Mouse (Mus musculus) limb, embryonic 15.5 days (tissue): ENCODE results near the gene Trhr2. TPM values are rescaled to one million over a fixed set of nuclear protein-coding genes. Genes with fewer than 3 reads are reported as not detected.

Source experiments
- ATAC-seq: fragments of 200-750 bp; cut with Nextera tagmentation; 2 replicates; pipeline ENCODE4 v1.8.0; 2017; ENCODE audit warnings: low read depth, moderate TSS enrichment; ENCODE audit not compliant: insufficient number of reproducible peaks, low FRiP score, low TSS enrichment
- H3K27ac ChIP-seq: fragments of 300-500 bp; sonication (generic); 2 replicates; pipeline ENCODE4 v1.5.1; 2015; ENCODE audit warnings: moderate library complexity, mild to moderate bottlenecking, inconsistent platforms
- H3K27me3 ChIP-seq: fragments of 300-500 bp; sonication (generic); 2 replicates; pipeline ENCODE4 v1.6.1; 2015; ENCODE audit warnings: inconsistent platforms
- H3K36me3 ChIP-seq: fragments of 300-500 bp; sonication (generic); 2 replicates; pipeline ENCODE4 v1.6.1; 2015; ENCODE audit warnings: inconsistent platforms
- H3K4me1 ChIP-seq: fragments of 300-500 bp; sonication (generic); 2 replicates; pipeline ENCODE4 v1.6.1; 2015; ENCODE audit warnings: inconsistent platforms
- H3K4me2 ChIP-seq: fragments of 300-500 bp; sonication (generic); 2 replicates; pipeline ENCODE4 v1.6.1; 2015; ENCODE audit warnings: mild to moderate bottlenecking, inconsistent platforms
- H3K4me3 ChIP-seq: fragments of 300-500 bp; sonication (generic); 2 replicates; pipeline ENCODE4 v1.5.1; 2015; ENCODE audit warnings: mild to moderate bottlenecking, inconsistent platforms
- H3K9ac ChIP-seq: fragments of 300-500 bp; sonication (generic); 2 replicates; pipeline ENCODE4 v1.6.1; 2015; ENCODE audit warnings: inconsistent platforms
- H3K9me3 ChIP-seq: fragments of 300-500 bp; sonication (generic); 2 replicates; pipeline ENCODE4 v1.6.1; 2016; ENCODE audit warnings: inconsistent platforms
- WGBS: fragments of 180-500 bp; shearing (Covaris S2); methylation state at CpG from one replicate; pipeline ENCODE4 v1.1.7; 2015; 5-methylcytosine and 5-hydroxymethylcytosine counted together
- polyA plus RNA-seq: library from polyadenylated mRNA; unstranded; fragments of >200 nt; fragmentation: Nextera tagmentation; extraction: Ambion mirVana; gene quantifications from 2 replicates; pipeline ENCODE4 v1.2.1, GENCODE M21; 2015

The Trhr2 gene
- polyA plus RNA-seq, 1 experiment from 2014 or later = 0.14 TPM

DNA sequence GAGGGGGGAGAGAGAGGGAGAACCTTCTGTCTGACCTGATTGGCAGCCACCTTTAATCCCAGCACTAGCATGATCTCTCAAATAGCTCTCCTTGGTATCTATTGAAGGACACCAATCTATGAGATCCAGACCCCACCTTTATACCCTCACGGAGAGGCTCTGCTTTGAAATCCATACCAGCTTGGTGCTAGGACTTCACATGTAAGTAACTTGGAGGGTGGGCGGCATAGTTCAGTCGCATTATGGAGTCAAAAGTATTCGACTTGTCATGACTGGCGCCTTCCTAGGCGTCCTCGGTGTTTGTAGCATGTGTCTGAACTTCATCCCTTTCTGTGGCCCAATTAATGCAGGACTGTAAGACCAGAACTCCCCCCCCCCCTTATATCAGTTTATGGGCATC lies 14.8 kb upstream of the Trhr2 start:
- WGBS = 89% methylated on average over 7 of the region's 7 CpGs
- no peak overlapping the region for H3K4me3 ChIP-seq
- no peak overlapping the region for H3K9ac ChIP-seq
- no peaks in the 10 kb centered on the region for H3K27me3 ChIP-seq
- no peak for ATAC-seq
- H3K36me3 ChIP-seq = peaks cover 12% of the 10 kb centered on the region
- H3K27ac ChIP-seq = no peak overlapping the region
- no peak overlapping the region for H3K4me2 ChIP-seq
- H3K4me1 ChIP-seq = peaks cover 19% of the 10 kb centered on the region
- no peaks in the 10 kb centered on the region for H3K9me3 ChIP-seq

GRCm38 (mm10) chr8:122371706-122372105 lies 11.2 kb upstream of the Trhr2 start:
- Histone ChIP-seq H3K9me3 (no peaks in the 10 kb centered on the region), H3K4me3 (no peak overlapping the region), H3K27me3 (no peaks in the 10 kb centered on the region), H3K4me2 (no peak overlapping the region), H3K36me3 (no peaks in the 10 kb centered on the region), H3K9ac (no peak overlapping the region), H3K27ac (no peak overlapping the region), H3K4me1 (peaks cover 12% of the 10 kb centered on the region; the same call in 1 of the 2 replicates)
- 62% methylated on average over 6 of the region's 6 CpGs for WGBS
- ATAC-seq = no peak

GRCm38 (mm10) chr8:122369665-122370064 lies 9.1 kb upstream of the Trhr2 start:
- peaks cover 9% of the 10 kb centered on the region; the same call in 1 of the 2 replicates for H3K4me1 ChIP-seq
- H3K36me3 ChIP-seq = no peaks in the 10 kb centered on the region
- ATAC-seq = no peak
- H3K4me2 ChIP-seq = no peak overlapping the region
- WGBS = 10% methylated on average over 9 of the region's 9 CpGs
- H3K27me3 ChIP-seq = no peaks in the 10 kb centered on the region
- no peak overlapping the region for H3K9ac ChIP-seq
- H3K27ac ChIP-seq = no peak overlapping the region
- no peak overlapping the region for H3K4me3 ChIP-seq
- no peaks in the 10 kb centered on the region for H3K9me3 ChIP-seq

- H3K27ac ChIP-seq = no peak overlapping the region
- no peak overlapping the region for H3K9ac ChIP-seq
- H3K27me3 ChIP-seq = 0 out of 2 replicates have a peak, but pooled peaks cover 7% of the 10 kb centered on the region
- no peak overlapping the region for H3K4me2 ChIP-seq
- ATAC-seq = no peak
- peaks cover 9% of the 10 kb centered on the region; the same call in 1 of the 2 replicates for H3K4me1 ChIP-seq
- no peaks in the 10 kb centered on the region for H3K36me3 ChIP-seq
- H3K9me3 ChIP-seq = no peaks in the 10 kb centered on the region
- WGBS = 69% methylated on average over 10 of the region's 10 CpGs
- no peak overlapping the region for H3K4me3 ChIP-seq
Measured at GRCm38 (mm10) chr8:122368494-122368893, 7.9 kb upstream of the Trhr2 start.

- Histone ChIP-seq H3K4me2 (no peak overlapping the region), H3K36me3 (no peaks in the 10 kb centered on the region), H3K4me3 (no peak overlapping the region), H3K9ac (no peak overlapping the region), H3K4me1 (peaks cover 16% of the 10 kb centered on the region), H3K27me3 (peaks cover 16% of the 10 kb centered on the region; the same call in 1 of the 2 replicates), H3K27ac (no peak overlapping the region), H3K9me3 (no peaks in the 10 kb centered on the region)
- no peak for ATAC-seq
- 32% methylated on average over 7 of the region's 8 CpGs for WGBS
Measured at GRCm38 (mm10) chr8:122362967-122363366, 2.4 kb upstream of the Trhr2 start.

DNA sequence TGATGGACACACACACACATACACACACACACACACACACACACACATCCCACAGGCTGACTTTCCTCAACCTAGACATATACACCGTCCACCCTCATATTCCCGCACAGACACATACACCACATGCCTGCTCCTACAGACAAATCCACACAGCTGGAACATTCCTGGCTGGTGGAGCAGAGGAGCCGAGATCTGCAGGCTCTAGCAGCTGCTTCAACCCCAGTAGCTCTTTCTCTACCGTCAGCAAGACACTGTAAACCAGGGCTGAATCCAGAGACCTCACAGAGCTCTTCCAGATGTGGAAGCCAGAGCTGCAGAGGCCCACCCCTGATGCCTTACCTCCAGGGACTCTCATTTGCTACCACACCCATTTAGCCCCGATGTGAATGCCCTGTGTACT lies 1.7 kb upstream of the Trhr2 start:
- H3K27ac ChIP-seq = no peak overlapping the region
- no peak overlapping the region for H3K4me3 ChIP-seq
- H3K4me1 ChIP-seq = peaks cover 16% of the 10 kb centered on the region
- peaks cover 21% of the 10 kb centered on the region; the same call in 1 of the 2 replicates for H3K27me3 ChIP-seq
- H3K9me3 ChIP-seq = no peaks in the 10 kb centered on the region
- H3K36me3 ChIP-seq = no peaks in the 10 kb centered on the region
- no peak overlapping the region for H3K9ac ChIP-seq
- 27% methylated on average over 5 of the region's 5 CpGs for WGBS
- H3K4me2 ChIP-seq = no peak overlapping the region
- ATAC-seq = peak; percentile 53; the same call in 1 of the 2 replicates

DNA sequence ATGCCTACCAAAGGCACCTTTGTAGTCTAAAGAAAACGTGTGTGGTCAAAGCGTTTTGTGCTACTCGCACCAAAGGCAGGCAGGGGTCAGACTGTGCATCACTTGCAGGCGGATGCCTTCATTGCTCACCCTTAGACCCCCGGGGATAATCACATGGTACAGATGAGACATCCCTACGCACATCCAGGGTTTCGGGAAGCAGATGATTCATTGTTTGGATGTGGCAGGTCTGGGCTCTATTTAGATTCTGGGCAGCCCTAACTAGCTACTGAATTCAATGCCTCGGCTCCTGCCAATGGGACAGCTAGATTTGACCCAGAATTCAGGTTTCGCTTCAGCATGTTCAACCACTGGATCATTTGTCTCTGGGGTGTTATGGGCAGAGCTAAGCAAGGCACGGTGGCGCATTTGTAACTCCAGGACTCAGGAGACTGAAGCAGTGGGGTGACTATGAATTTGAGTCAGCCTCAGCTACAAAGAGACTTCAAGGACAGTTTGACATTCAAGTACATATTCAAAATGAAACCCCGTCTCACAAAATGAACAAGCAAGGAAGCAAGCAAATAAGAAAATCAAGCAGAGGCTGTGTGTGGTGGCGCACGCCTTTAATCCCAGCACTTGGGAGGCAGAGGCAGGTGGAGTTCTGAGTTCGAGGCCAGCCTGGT lies 1.3 kb downstream of the Trhr2 start:
- no peaks in the 10 kb centered on the region for H3K9me3 ChIP-seq
- H3K27me3 ChIP-seq = peaks cover 28% of the 10 kb centered on the region; the same call in 1 of the 2 replicates
- no peak overlapping the region for H3K9ac ChIP-seq
- H3K4me1 ChIP-seq = peaks cover 23% of the 10 kb centered on the region
- H3K36me3 ChIP-seq = no peaks in the 10 kb centered on the region
- no peak for ATAC-seq
- H3K27ac ChIP-seq = no peak overlapping the region
- no peak overlapping the region for H3K4me2 ChIP-seq
- 84% methylated on average over 15 of the region's 15 CpGs for WGBS
- H3K4me3 ChIP-seq = no peak overlapping the region

GRCm38 (mm10) chr8:122357641-122358040 lies 2.9 kb downstream of the Trhr2 start:
- ATAC-seq = no peak

GRCm38 (mm10) chr8:122357202-122357601 lies 3.3 kb downstream of the Trhr2 start:
- Histone ChIP-seq H3K4me2 (no peak overlapping the region), H3K27ac (no peak overlapping the region), H3K9ac (no peak overlapping the region), H3K4me3 (no peak overlapping the region), H3K4me1 (peaks cover 14% of the 10 kb centered on the region), H3K36me3 (no peaks in the 10 kb centered on the region), H3K9me3 (no peaks in the 10 kb centered on the region), H3K27me3 (peaks cover 25% of the 10 kb centered on the region; the same call in 1 of the 2 replicates)
- WGBS = 56% methylated on average over 11 of the region's 11 CpGs
- ATAC-seq = no peak

More at GRCm38 (mm10) chr8:122357641-122358040, 2.9 kb downstream of the Trhr2 start:
- Histone ChIP-seq H3K27me3 (peaks cover 25% of the 10 kb centered on the region; the same call in 1 of the 2 replicates), H3K9ac (no peak overlapping the region), H3K4me1 (peaks cover 19% of the 10 kb centered on the region), H3K4me2 (no peak overlapping the region), H3K36me3 (no peaks in the 10 kb centered on the region), H3K9me3 (no peaks in the 10 kb centered on the region), H3K27ac (no peak overlapping the region), H3K4me3 (no peak overlapping the region)
- 85% methylated on average over 5 of the region's 5 CpGs for WGBS

DNA sequence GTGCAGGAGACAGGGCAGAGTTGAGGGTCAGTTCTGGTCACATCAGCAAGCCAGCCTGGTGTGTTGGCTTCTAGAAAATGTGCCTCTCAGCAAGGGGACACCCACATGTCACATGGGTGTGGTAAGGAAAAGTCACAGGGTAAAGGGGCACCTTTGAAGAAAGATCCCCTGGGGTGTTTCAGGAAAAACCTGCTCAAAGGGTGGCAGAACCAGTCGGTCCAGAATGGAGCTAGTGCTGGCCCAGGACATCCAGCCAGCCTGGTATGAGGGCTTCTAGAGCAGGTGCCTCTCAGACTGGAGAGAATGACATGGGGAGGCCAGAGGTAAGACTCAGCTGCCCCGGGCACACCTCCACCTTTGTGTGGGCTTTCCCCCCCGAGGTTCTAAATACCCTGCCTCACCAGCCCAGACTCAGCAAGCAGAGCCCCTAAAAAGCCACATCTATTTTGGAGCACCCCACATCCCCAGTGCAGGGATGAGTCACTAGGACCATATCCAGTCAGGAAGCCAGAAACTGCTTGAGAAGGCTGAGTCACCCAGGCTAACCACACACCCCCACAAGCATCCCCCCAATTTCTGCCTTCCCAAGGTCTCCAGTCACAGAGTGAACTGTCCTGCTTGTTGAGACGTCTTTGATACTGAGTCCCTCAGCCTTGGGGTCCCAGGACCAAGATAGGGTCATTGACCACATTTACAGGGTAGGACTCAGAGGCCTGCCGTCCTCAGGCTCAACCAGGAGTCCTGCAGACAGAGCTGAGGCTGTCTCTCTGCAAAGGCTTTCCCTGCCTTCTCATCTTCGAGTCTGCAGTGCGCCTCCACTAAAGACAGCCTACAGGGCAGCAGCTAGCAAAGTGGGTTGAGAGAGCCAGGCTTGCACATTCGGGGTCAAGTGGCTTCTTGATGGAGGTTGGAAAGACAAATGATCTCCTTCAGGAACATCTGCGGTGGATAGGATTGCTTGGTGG lies 4.6 kb downstream of the Trhr2 start:
- Histone ChIP-seq H3K4me1 (peaks cover 7% of the 10 kb centered on the region; the same call in 1 of the 2 replicates), H3K27me3 (peaks cover 28% of the 10 kb centered on the region; the same call in 1 of the 2 replicates), H3K9me3 (no peaks in the 10 kb centered on the region), H3K9ac (no peak overlapping the region), H3K4me2 (no peak overlapping the region), H3K36me3 (no peaks in the 10 kb centered on the region), H3K4me3 (no peak overlapping the region), H3K27ac (no peak overlapping the region)
- no peak for ATAC-seq
- WGBS = 63% methylated on average over 9 of the region's 9 CpGs

DNA sequence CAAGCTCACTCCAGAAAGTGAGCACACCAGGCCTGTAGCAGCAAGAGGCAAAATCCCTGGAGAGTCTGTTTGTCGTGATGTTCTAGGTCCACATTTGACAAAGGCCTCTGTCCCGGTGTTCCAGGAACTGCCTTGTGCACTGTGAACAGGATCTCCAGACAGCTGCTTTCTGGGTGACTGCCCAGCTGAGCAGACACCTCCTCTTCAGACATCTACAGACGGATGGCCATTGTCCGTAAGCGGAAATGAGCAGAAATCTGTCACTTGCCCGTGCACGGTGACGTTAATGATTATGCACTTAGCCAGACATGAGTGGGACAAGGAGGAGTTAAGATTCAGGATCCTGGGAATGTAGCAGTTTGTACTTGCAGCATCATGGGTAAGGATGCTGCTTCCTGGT lies 6.4 kb downstream of the Trhr2 start:
- Histone ChIP-seq H3K9ac (no peak overlapping the region), H3K36me3 (no peaks in the 10 kb centered on the region), H3K27ac (peak overlapping the region; percentile 63), H3K4me2 (no peak overlapping the region), H3K9me3 (no peaks in the 10 kb centered on the region), H3K27me3 (peaks cover 28% of the 10 kb centered on the region; the same call in 1 of the 2 replicates), H3K4me1 (peaks cover 10% of the 10 kb centered on the region; the same call in 1 of the 2 replicates), H3K4me3 (no peak overlapping the region)
- 87% methylated on average over 8 of the region's 8 CpGs for WGBS
- no peak for ATAC-seq
